ENCODE assay signal across 7 mouse cellular contexts in genomic region chr3:101603194-101603593, GRCm38 (mm10). TPM values are rescaled to one million over a fixed set of nuclear protein-coding genes. Genes with fewer than 3 reads are reported as not detected.
A peak's percentile ranks its signal among the peaks of the same experiment; 100 is the strongest.
DNase-seq lines count a peak whose midpoint lies in the region; ATAC-seq lines count a peak whose summit lies in the region.

No protein-coding gene starts in this region.

- H3K36me3 ChIP-seq in megakaryocyte, embryonic 14.5 days (replicated peaks; ENCODE audit: low read length): no peaks in the 10 kb centered on the region
- no peaks in the 10 kb centered on the region for H3K36me3 ChIP-seq in forebrain, embryonic 11.5 days (ENCODE audit: control insufficient read depth, insufficient read depth, low read length)
- H3K36me3 ChIP-seq in limb, embryonic 10.5 days: 0 out of 2 replicates have a peak, but pooled peaks cover 2% of the 10 kb centered on the region
- H3K36me3 ChIP-seq in stomach, embryonic 14.5 days (ENCODE audit: control insufficient read depth, insufficient read depth, low read length): no peaks in the 10 kb centered on the region

- peaks cover 4% of the 10 kb centered on the region for H3K27me3 ChIP-seq in megakaryocyte, embryonic 14.5 days (replicated peaks)
- H3K27me3 ChIP-seq in forebrain, embryonic 11.5 days (ENCODE audit: control insufficient read depth, insufficient read depth, low read length): no peaks in the 10 kb centered on the region
- H3K27me3 ChIP-seq in limb, embryonic 10.5 days (ENCODE audit: low read depth, poor library complexity, severe bottlenecking): peaks cover 7% of the 10 kb centered on the region; the same call in 1 of the 2 replicates
- no peaks in the 10 kb centered on the region for H3K27me3 ChIP-seq in stomach, embryonic 14.5 days (ENCODE audit: control insufficient read depth, insufficient read depth, low read length)

- peak overlapping the region; percentile 64 for H3K4me2 ChIP-seq in forebrain, embryonic 11.5 days (ENCODE audit: low read depth, low read length, severe bottlenecking)
- H3K4me2 ChIP-seq in stomach, embryonic 14.5 days (replicated peaks; ENCODE audit: low read depth, low read length): peak overlapping the region; percentile 82

- WGBS in forebrain, embryonic 11.5 days: 40% methylated on average over 7 of the region's 7 CpGs
- 50% methylated on average over 7 of the region's 7 CpGs for WGBS in limb, embryonic 10.5 days
- WGBS in stomach, embryonic 14.5 days: 31% methylated on average over 7 of the region's 7 CpGs

- intact Hi-C loops in left cerebral cortex, postnatal 10 days (cut with DNase I): loop anchor here (5.0 kb wide), 1 partner anchor 204 kb away; no protein-coding TSS in a partner anchor

- H3K4me3 ChIP-seq in megakaryocyte, embryonic 14.5 days (replicated peaks): peak overlapping the region; percentile 95
- H3K4me3 ChIP-seq in forebrain, embryonic 11.5 days (ENCODE audit: low read depth, low read length): peak overlapping the region; percentile 88
- peak overlapping the region; percentile 97 for H3K4me3 ChIP-seq in limb, embryonic 10.5 days
- peak overlapping the region; percentile 86 for H3K4me3 ChIP-seq in stomach, embryonic 14.5 days (ENCODE audit: low read depth, low read length)

- H3K9me3 ChIP-seq in megakaryocyte, embryonic 14.5 days: no peaks in the 10 kb centered on the region
- no peaks in the 10 kb centered on the region for H3K9me3 ChIP-seq in forebrain, embryonic 11.5 days (ENCODE audit: control insufficient read depth, low read length)
- no peaks in the 10 kb centered on the region for H3K9me3 ChIP-seq in limb, embryonic 10.5 days (replicated peaks)
- H3K9me3 ChIP-seq in stomach, embryonic 14.5 days (ENCODE audit: control insufficient read depth, low read depth, low read length): no peaks in the 10 kb centered on the region

- no peak for ATAC-seq in megakaryocyte, adult 5-6 weeks (ENCODE audit: poor library complexity, severe bottlenecking)
- ATAC-seq in forebrain, embryonic 11.5 days (replicated peaks; ENCODE audit: low FRiP score): no peak
- ATAC-seq in stomach, embryonic 14.5 days (ENCODE audit: insufficient number of reproducible peaks, insufficient read depth, low FRiP score, low read depth): no peak

- H3K4me1 ChIP-seq in megakaryocyte, embryonic 14.5 days: peaks cover 71% of the 10 kb centered on the region
- H3K4me1 ChIP-seq in forebrain, embryonic 11.5 days (replicated peaks; ENCODE audit: control insufficient read depth, insufficient read depth, low read length): peaks cover 31% of the 10 kb centered on the region
- peaks cover 69% of the 10 kb centered on the region for H3K4me1 ChIP-seq in limb, embryonic 10.5 days
- peaks cover 55% of the 10 kb centered on the region for H3K4me1 ChIP-seq in stomach, embryonic 14.5 days (ENCODE audit: control insufficient read depth, insufficient read depth, low read length)

- no peak for DNase-seq in forebrain, embryonic 11.5 days (ENCODE audit: low spot score)
- DNase-seq in limb, embryonic 10.5 days (ENCODE audit: low spot score): no peak
- DNase-seq in left cerebral cortex, postnatal 10 days (ENCODE audit: extremely low spot score in 1 of 2, low spot score in 2 of 2): no peak
- DNase-seq in adrenal gland, postnatal 10 days: no peak

- peak overlapping the region; percentile 95 for H3K9ac ChIP-seq in forebrain, embryonic 11.5 days (ENCODE audit: low read length)
- H3K9ac ChIP-seq in stomach, embryonic 14.5 days (replicated peaks; ENCODE audit: low read depth, low read length): peak overlapping the region; percentile 91

- no peak overlapping the region for H3K27ac ChIP-seq in forebrain, embryonic 11.5 days (ENCODE audit: low read depth, low read length)
- H3K27ac ChIP-seq in limb, embryonic 10.5 days: peak overlapping the region; percentile 99
- H3K27ac ChIP-seq in stomach, embryonic 14.5 days (ENCODE audit: low read length): 0 out of 2 replicates have a peak overlapping the region, but pooled peaks have one; percentile 99

RNA-seq across cellular contexts. Expression of gene Atp1a1, which starts 1.3 kb away (rescaled TPM):
- polyA plus RNA-seq in megakaryocyte, embryonic 14.5 days (2012; ENCODE audit: insufficient read depth, low replicate concordance): 483 and 608 TPM in 2 replicates
- 67.9 and 69.6 TPM in 2 replicates for total RNA-seq in megakaryocyte, adult 5-6 weeks (2015)
- 120 and 132 TPM in 2 replicates for total RNA-seq in megakaryocyte, adult 5-6 weeks (2017)
- 121 and 122 TPM in 2 replicates for polyA plus RNA-seq in forebrain, embryonic 11.5 days (2014; fragmentation: Nextera tagmentation; extraction: Ambion mirVana)
- 47.7 and 53.7 TPM in 2 replicates for polyA plus RNA-seq in limb, embryonic 10.5 days (2016; fragmentation: Nextera tagmentation; extraction: Ambion mirVana)
- polyA plus RNA-seq in stomach, embryonic 14.5 days (2014; fragmentation: Nextera tagmentation; extraction: Ambion mirVana): 167 and 190 TPM in 2 replicates
- 100 to 1,000 TPM; 622 to 655 TPM for total RNA-seq in left cerebral cortex, postnatal 10 days (2021)
- total RNA-seq in adrenal gland, postnatal 10 days (2021): 100 to 1,000 TPM; 434 to 467 TPM
